Mouse (Mus musculus) lung, embryonic 14.5 days (tissue): ENCODE data around the gene Khnyn. TPM values are rescaled to one million over a fixed set of nuclear protein-coding genes. Genes with fewer than 3 reads are reported as not detected.

Experiments
- ATAC-seq: fragments of 200-750 bp; cut with Nextera tagmentation; 2 replicates; pipeline ENCODE4 v1.8.0; 2017; ENCODE audit warnings: mild to moderate bottlenecking, moderate TSS enrichment, moderate library complexity; ENCODE audit not compliant: insufficient read depth
- DNase-seq: peaks from one replicate; pipeline ENCODE4 v3.0.0-alpha.2; 2015
- H3K27ac ChIP-seq: fragments of 300-500 bp; sonication (generic); 2 replicates; pipeline ENCODE4 v1.5.1; 2014; ENCODE audit warnings: low read depth, mild to moderate bottlenecking, moderate library complexity
- H3K27me3 ChIP-seq: fragments of 300-500 bp; sonication (generic); 2 replicates; pipeline ENCODE4 v1.6.1; 2014; ENCODE audit warnings: low read length, control low read depth; ENCODE audit not compliant: insufficient read depth
- H3K36me3 ChIP-seq: fragments of 300-500 bp; sonication (generic); 2 replicates; pipeline ENCODE4 v1.6.1; 2014; ENCODE audit warnings: control low read depth; ENCODE audit not compliant: insufficient read depth
- H3K4me1 ChIP-seq: fragments of 300-500 bp; sonication (generic); 2 replicates; pipeline ENCODE4 v1.6.1; 2014; ENCODE audit warnings: antibody characterized with exemption, control low read depth; ENCODE audit not compliant: insufficient read depth
- H3K4me2 ChIP-seq: fragments of 300-500 bp; sonication (generic); 2 replicates; pipeline ENCODE4 v1.6.1; 2014; ENCODE audit warnings: mild to moderate bottlenecking
- H3K4me3 ChIP-seq: fragments of 300-500 bp; sonication (generic); 2 replicates; pipeline ENCODE4 v1.5.1; 2014; ENCODE audit warnings: low read depth, low read length
- H3K9ac ChIP-seq: fragments of 300-500 bp; sonication (generic); 2 replicates; pipeline ENCODE4 v1.6.1; 2014
- H3K9me3 ChIP-seq: fragments of 300-500 bp; sonication (generic); 2 replicates; pipeline ENCODE4 v1.6.1; 2016; ENCODE audit warnings: low read depth, low read length, control low read depth
- CTCF ChIP-seq: IDR thresholded peaks from 2 replicates; pipeline ENCODE4 v1.5.1; 2016; ENCODE audit warnings: antibody characterized with exemption, low read depth
- WGBS: fragments of 180-500 bp; shearing (Covaris S2); extraction: QIAGEN DNeasy Blood & Tissue Kit; methylation state at CpG from one replicate; pipeline ENCODE4 v1.1.7; 2014; 5-methylcytosine and 5-hydroxymethylcytosine counted together
- polyA plus RNA-seq: library from polyadenylated mRNA; unstranded; fragments of >200 nt; fragmentation: Nextera tagmentation; extraction: Ambion mirVana; gene quantifications from 2 replicates; pipeline ENCODE4 v1.2.1, GENCODE M21; 2014

The Khnyn gene
- 11.0 and 13.7 TPM in 2 replicates for polyA plus RNA-seq

DNA sequence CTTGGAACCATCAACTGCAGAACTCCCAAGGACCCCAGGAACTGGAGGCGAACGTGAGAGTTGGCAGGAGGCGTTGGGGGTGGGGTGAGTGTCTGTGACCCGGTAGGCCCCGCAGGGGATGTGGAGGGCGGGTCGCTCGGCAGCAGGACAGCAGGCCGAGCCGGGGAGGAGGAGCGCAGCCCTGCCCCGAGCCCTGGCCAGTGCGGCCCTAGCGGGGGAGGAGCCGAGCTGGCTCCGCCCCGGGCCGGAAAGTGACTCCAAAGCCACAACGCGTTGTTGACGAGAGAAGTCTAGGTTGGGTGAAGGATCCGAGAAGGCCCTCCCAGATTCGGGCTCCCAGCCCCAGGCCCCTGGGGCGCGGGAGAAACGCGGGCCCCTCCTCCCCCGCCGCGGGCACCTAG lies at the start of gene Khnyn:
Khnyn (plus strand) TSS at position 235 of the 401 bp plus-strand sequence.
- peak; percentile 97 for ATAC-seq
- peak within 1 kb of the TSS; percentile 74 for H3K4me2 ChIP-seq
- H3K27ac ChIP-seq = peak within 1 kb of the TSS; percentile 97
- no peaks in the 10 kb centered on the region for H3K27me3 ChIP-seq
- H3K4me3 ChIP-seq = peak within 1 kb of the TSS; percentile 67
- TF ChIP-seq CTCF = no peak
- no peaks in the 10 kb centered on the region for H3K9me3 ChIP-seq
- H3K4me1 ChIP-seq = peaks cover 10% of the 10 kb centered on the region; the same call in 1 of the 2 replicates
- H3K36me3 ChIP-seq = peaks cover 36% of the 10 kb centered on the region
- peak within 1 kb of the TSS; percentile 86 for H3K9ac ChIP-seq
- WGBS = under 1% methylated on average over 23 of the region's 30 CpGs
- DNase-seq = peak; percentile 97

- WGBS = 90% methylated on average over 5 of the region's 5 CpGs
- Histone ChIP-seq H3K9ac (no peak overlapping the region), H3K36me3 (peaks cover 10% of the 10 kb centered on the region), H3K27ac (no peak overlapping the region), H3K27me3 (no peaks in the 10 kb centered on the region), H3K4me3 (no peak overlapping the region), H3K4me2 (no peak overlapping the region), H3K4me1 (no peaks in the 10 kb centered on the region), H3K9me3 (no peaks in the 10 kb centered on the region)
- no peak for ATAC-seq
- no peak for TF ChIP-seq CTCF
- no peak for DNase-seq
Measured at GRCm38 (mm10) chr14:55838312-55838711, 46.4 kb upstream of the Khnyn start.

GRCm38 (mm10) chr14:55838740-55839139 lies 46.0 kb upstream of the Khnyn start:
- H3K4me2 ChIP-seq = no peak overlapping the region
- H3K36me3 ChIP-seq = peaks cover 6% of the 10 kb centered on the region; the same call in 1 of the 2 replicates
- DNase-seq = no peak
- no peak for ATAC-seq
- H3K4me1 ChIP-seq = no peaks in the 10 kb centered on the region
- H3K27me3 ChIP-seq = no peaks in the 10 kb centered on the region
- 83% methylated on average over 4 of the region's 4 CpGs for WGBS
- no peak overlapping the region for H3K4me3 ChIP-seq
- no peaks in the 10 kb centered on the region for H3K9me3 ChIP-seq
- TF ChIP-seq CTCF = peak; percentile 19; the same call in 1 of the 2 replicates
- no peak overlapping the region for H3K9ac ChIP-seq
- no peak overlapping the region for H3K27ac ChIP-seq

DNA sequence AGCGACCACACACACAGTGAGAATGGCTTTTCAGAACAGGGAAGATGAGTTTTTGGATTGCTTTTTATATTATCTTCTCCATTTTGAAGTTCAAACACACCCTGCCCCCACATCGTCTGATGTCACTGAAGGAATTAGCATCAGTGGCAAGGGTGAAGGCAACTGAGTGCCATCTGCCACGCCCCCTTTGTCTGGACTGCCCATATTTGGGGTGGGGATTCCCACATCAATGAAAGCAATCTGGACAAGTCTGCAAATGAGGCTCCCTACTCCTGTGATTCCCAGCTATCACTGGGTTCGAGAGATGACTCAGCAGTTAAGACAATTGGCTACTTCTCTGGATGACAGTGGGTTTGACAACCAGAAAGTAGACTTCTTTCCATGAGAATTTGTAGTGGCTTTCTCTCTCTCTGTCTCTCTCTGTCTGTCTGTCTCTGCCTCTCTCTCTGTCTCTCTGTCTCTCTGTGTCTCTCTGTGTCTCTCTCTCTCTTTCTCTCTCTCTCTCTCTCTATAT lies 43.8 kb upstream of the Khnyn start:
- Histone ChIP-seq H3K4me3 (no peak overlapping the region), H3K9me3 (no peaks in the 10 kb centered on the region), H3K4me2 (no peak overlapping the region), H3K36me3 (no peaks in the 10 kb centered on the region), H3K9ac (no peak overlapping the region), H3K4me1 (no peaks in the 10 kb centered on the region), H3K27me3 (no peaks in the 10 kb centered on the region), H3K27ac (no peak overlapping the region)
- WGBS = 68% methylated on average over 4 of the region's 4 CpGs
- DNase-seq (no peak), ATAC-seq (no peak)
- TF ChIP-seq CTCF = no peak

DNA sequence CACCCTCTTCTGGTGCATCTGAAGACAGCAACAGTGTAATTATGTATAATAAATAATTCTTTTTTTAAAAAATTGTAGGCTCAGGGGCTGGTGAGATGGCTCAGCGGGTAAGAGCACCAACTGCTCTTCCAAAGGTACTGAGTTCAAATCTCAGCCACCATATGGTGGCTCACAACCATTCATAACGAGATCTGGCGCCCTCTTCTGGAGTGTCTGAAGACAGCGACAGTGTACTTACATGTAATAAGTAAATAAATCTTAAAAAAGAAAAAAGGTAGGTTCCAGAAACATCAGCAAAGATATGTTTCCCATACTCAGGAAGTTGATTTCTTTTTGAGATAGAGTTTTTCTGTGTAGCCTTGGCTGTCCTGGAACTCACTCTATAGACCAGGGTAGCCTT lies 42.0 kb upstream of the Khnyn start:
- no peaks in the 10 kb centered on the region for H3K4me1 ChIP-seq
- WGBS = 77% methylated on average over 4 of the region's 4 CpGs
- no peaks in the 10 kb centered on the region for H3K9me3 ChIP-seq
- H3K36me3 ChIP-seq = no peaks in the 10 kb centered on the region
- H3K4me3 ChIP-seq = no peak overlapping the region
- H3K9ac ChIP-seq = no peak overlapping the region
- H3K27me3 ChIP-seq = no peaks in the 10 kb centered on the region
- H3K4me2 ChIP-seq = no peak overlapping the region
- no peak for ATAC-seq
- no peak for DNase-seq
- no peak overlapping the region for H3K27ac ChIP-seq
- peak; percentile 26 for TF ChIP-seq CTCF

DNA sequence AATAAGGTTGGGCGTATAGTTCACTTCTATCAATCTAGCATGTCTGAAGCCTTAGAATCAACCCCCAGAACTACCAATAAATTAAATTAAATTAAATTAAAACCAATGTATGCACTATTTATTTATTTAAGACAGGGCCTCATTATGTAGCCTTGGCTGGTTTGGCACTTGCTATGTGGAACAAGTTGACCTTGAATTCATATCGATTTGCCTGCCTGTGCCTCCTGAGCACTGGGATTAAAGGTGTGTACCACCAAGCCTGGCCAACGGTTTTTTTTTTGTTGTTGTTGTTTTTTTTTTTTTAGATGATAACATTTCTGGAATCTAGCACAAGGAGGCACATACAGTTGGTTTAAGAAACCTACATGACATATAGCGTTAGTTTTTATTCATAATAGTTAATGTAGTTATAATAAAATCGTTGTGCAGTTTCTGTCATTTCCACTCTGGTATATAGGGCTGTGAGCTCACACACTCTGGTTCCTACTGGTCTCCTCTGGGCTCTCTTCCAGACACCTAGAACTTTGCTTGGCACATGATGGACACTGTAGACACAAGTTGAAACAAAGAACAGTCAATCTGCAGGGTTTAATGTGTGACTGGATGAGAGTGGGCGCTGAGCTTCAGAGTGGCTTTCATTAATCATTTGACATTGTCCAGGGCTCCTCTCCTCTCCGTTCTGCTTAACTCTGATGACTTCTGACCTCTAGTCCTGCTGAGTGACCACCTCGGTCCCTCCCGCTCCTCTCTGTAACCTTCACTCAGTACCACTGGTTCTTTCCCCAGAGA lies 39.0 kb upstream of the Khnyn start:
- 59% methylated on average over 9 of the region's 9 CpGs for WGBS
- no peak overlapping the region for H3K4me2 ChIP-seq
- no peak for ATAC-seq

GRCm38 (mm10) chr14:55850885-55851284 lies 33.9 kb upstream of the Khnyn start:
- no peak overlapping the region for H3K27ac ChIP-seq
- WGBS = 37% methylated on average over 6 of the region's 6 CpGs

More for the DNA sequence above, 39.0 kb upstream of the Khnyn start:
- Histone ChIP-seq H3K9me3 (no peaks in the 10 kb centered on the region), H3K4me1 (no peaks in the 10 kb centered on the region), H3K9ac (no peak overlapping the region), H3K36me3 (no peaks in the 10 kb centered on the region), H3K4me3 (no peak overlapping the region), H3K27me3 (no peaks in the 10 kb centered on the region), H3K27ac (no peak overlapping the region)
- DNase-seq = no peak
- no peak for TF ChIP-seq CTCF

More at GRCm38 (mm10) chr14:55850885-55851284, 33.9 kb upstream of the Khnyn start:
- no peaks in the 10 kb centered on the region for H3K9me3 ChIP-seq
- no peak overlapping the region for H3K4me3 ChIP-seq
- ATAC-seq = no peak
- H3K27me3 ChIP-seq = no peaks in the 10 kb centered on the region
- H3K9ac ChIP-seq = no peak overlapping the region
- no peak for TF ChIP-seq CTCF
- no peak overlapping the region for H3K4me2 ChIP-seq
- H3K4me1 ChIP-seq = peaks cover 13% of the 10 kb centered on the region
- DNase-seq = no peak
- H3K36me3 ChIP-seq = no peaks in the 10 kb centered on the region
